Mouse (Mus musculus) cerebellum, adult 8-10 months (tissue): ENCODE data around the gene Clstn3.
"Not testable (repeated sequence)": the region's sequence is repeated elsewhere in the genome, so short reads cannot be mapped to it uniquely, and the experiment has no call there.

Source experiments
- DNase-seq: peaks from one replicate; pipeline ENCODE4 v3.0.0; 2022

Gene Clstn3

GRCm38 (mm10) chr6:124478874-124479572 is 14.4 kb upstream of the Clstn3 start:
- no peak for DNase-seq

- no peak for DNase-seq
Observed at GRCm38 (mm10) chr6:124477922-124478651, 13.5 kb upstream of the Clstn3 start.

GRCm38 (mm10) chr6:124477221-124477655 is 12.6 kb upstream of the Clstn3 start:
- DNase-seq, result no peak

- no peak for DNase-seq
Observed at GRCm38 (mm10) chr6:124476796-124477195, 12.2 kb upstream of the Clstn3 start.

- DNase-seq, result no peak
Observed at GRCm38 (mm10) chr6:124476216-124476615, 11.6 kb upstream of the Clstn3 start.

- not testable (repeated sequence) for DNase-seq
Observed at GRCm38 (mm10) chr6:124475335-124476075, 10.9 kb upstream of the Clstn3 start.

- no peak for DNase-seq
Observed at GRCm38 (mm10) chr6:124474621-124475020, 10.0 kb upstream of the Clstn3 start.

GRCm38 (mm10) chr6:124472801-124473200 is 8.2 kb upstream of the Clstn3 start:
- peak; percentile 60 for DNase-seq

GRCm38 (mm10) chr6:124471783-124472638 is 7.4 kb upstream of the Clstn3 start:
- not testable (repeated sequence) for DNase-seq

GRCm38 (mm10) chr6:124471121-124471520 is 6.5 kb upstream of the Clstn3 start:
- no peak for DNase-seq

- DNase-seq, result no peak
Observed at GRCm38 (mm10) chr6:124465729-124466128, 1.1 kb upstream of the Clstn3 start.

GRCm38 (mm10) chr6:124465299-124465698 is 705 bp upstream of the Clstn3 start:
- DNase-seq, result no peak

- DNase-seq, result peak; percentile 59
Observed at GRCm38 (mm10) chr6:124463881-124464291, 708 bp downstream of the Clstn3 start.

- DNase-seq, result no peak
Observed at GRCm38 (mm10) chr6:124459388-124459787, 5.2 kb downstream of the Clstn3 start.

GRCm38 (mm10) chr6:124458505-124458904 is 6.1 kb downstream of the Clstn3 start:
- DNase-seq, result peak; percentile 94

GRCm38 (mm10) chr6:124457827-124458226 is 6.8 kb downstream of the Clstn3 start:
- DNase-seq, result no peak

- no peak for DNase-seq
Observed at GRCm38 (mm10) chr6:124456243-124456642, 8.4 kb downstream of the Clstn3 start.

- no peak for DNase-seq
Observed at GRCm38 (mm10) chr6:124453756-124454155, 10.8 kb downstream of the Clstn3 start.

- DNase-seq, result no peak
Observed at GRCm38 (mm10) chr6:124451995-124452394, 12.6 kb downstream of the Clstn3 start.

- DNase-seq, result no peak
Observed at GRCm38 (mm10) chr6:124449668-124450383, 14.8 kb downstream of the Clstn3 start.

- no peak for DNase-seq
Observed at GRCm38 (mm10) chr6:124448959-124449667, 15.5 kb downstream of the Clstn3 start.
